Mouse (Mus musculus) myocyte (in vitro differentiated cells): ENCODE data around the gene Atl2. TPM values are rescaled to one million over a fixed set of nuclear protein-coding genes. Genes with fewer than 3 reads are reported as not detected.

ENCODE experiments used
- H3K27me3 ChIP-seq: one replicate; pipeline ENCODE4 v1.6.1; 2011; ENCODE audit not compliant: control insufficient read depth, insufficient read depth, insufficient read length
- H3K36me3 ChIP-seq: one replicate; pipeline ENCODE4 v1.6.1; 2011; ENCODE audit not compliant: control insufficient read depth, insufficient read depth
- H3K4me2 ChIP-seq: one replicate; pipeline ENCODE4 v1.6.1; 2011; ENCODE audit warnings: low read depth, control low read depth
- H3K4me3 ChIP-seq: one replicate; pipeline ENCODE4 v1.5.1; 2011; ENCODE audit warnings: mild to moderate bottlenecking, control low read depth, moderate library complexity
- H3K79me2 ChIP-seq: one replicate; pipeline ENCODE4 v1.6.1; 2011; ENCODE audit not compliant: control insufficient read depth, insufficient read depth
- H3ac ChIP-seq: one replicate; pipeline ENCODE4 v1.6.1; 2011; ENCODE audit not compliant: control insufficient read depth, insufficient read length
- CEBPB ChIP-seq: IDR thresholded peaks from 2 replicates; pipeline ENCODE4 v1.6.1; 2011; ENCODE audit warnings: mild to moderate bottlenecking, moderate library complexity; ENCODE audit not compliant: poor library complexity, insufficient read depth, severe bottlenecking
- E2F4 ChIP-seq: IDR thresholded peaks from one replicate; pipeline ENCODE4 v1.6.1; 2011; ENCODE audit warnings: mild to moderate bottlenecking, control low read depth, moderate library complexity; ENCODE audit not compliant: insufficient read depth
- MAX ChIP-seq: IDR thresholded peaks from one replicate; pipeline ENCODE4 v1.6.1; 2011; ENCODE audit warnings: low read depth, mild to moderate bottlenecking, control low read depth
- MYOD1 ChIP-seq, 3 experiments: IDR thresholded peaks; one replicate each; pipeline ENCODE4 v1.6.1; 2011; ENCODE audit warnings: control low read depth in 2 of 3, low read depth in 2 of 3, mild to moderate bottlenecking in 2 of 3, moderate library complexity in 1 of 3; ENCODE audit not compliant: insufficient read length in 2 of 3, control insufficient read depth in 1 of 3
- MYOG ChIP-seq, 3 experiments: IDR thresholded peaks; one replicate each; pipeline ENCODE4 v1.6.1; 2011; ENCODE audit warnings: control low read depth in 2 of 3, low read depth in 2 of 3, mild to moderate bottlenecking in 2 of 3; ENCODE audit not compliant: insufficient read length in 2 of 3, control insufficient read depth in 1 of 3, insufficient read depth in 1 of 3
- POLR2A ChIP-seq: IDR thresholded peaks from one replicate; pipeline ENCODE4 v1.6.1; 2011; ENCODE audit warnings: low read depth, mild to moderate bottlenecking, control low read depth, moderate library complexity; ENCODE audit not compliant: insufficient read length
- POLR2AphosphoS2 ChIP-seq: IDR thresholded peaks from one replicate; pipeline ENCODE4 v1.6.1; 2011; ENCODE audit warnings: low read depth, control low read depth; ENCODE audit not compliant: insufficient read length
- REST ChIP-seq: IDR thresholded peaks from one replicate; pipeline ENCODE4 v1.6.1; 2011; ENCODE audit warnings: mild to moderate bottlenecking, control low read depth, moderate library complexity; ENCODE audit not compliant: insufficient read depth, insufficient read length
- SRF ChIP-seq: IDR thresholded peaks from one replicate; pipeline ENCODE4 v1.6.1; 2011; ENCODE audit warnings: low read depth; ENCODE audit not compliant: control insufficient read depth, insufficient read length
- TCF12 ChIP-seq: IDR thresholded peaks from one replicate; pipeline ENCODE4 v1.6.1; 2011; ENCODE audit warnings: mild to moderate bottlenecking, control low read depth; ENCODE audit not compliant: poor library complexity, insufficient read depth, severe bottlenecking
- TCF3 ChIP-seq: IDR thresholded peaks from one replicate; pipeline ENCODE4 v1.6.1; 2011; ENCODE audit warnings: low read depth, control low read depth; ENCODE audit not compliant: insufficient read length
- USF1 ChIP-seq: IDR thresholded peaks from one replicate; pipeline ENCODE4 v1.6.1; 2011; ENCODE audit warnings: low read depth, mild to moderate bottlenecking, control low read depth, moderate library complexity
- polyA plus RNA-seq: library from polyadenylated mRNA; unstranded; fragments of >200 nt; fragmentation: generic; extraction: Trizol; gene quantifications from one replicate; pipeline ENCODE4 v1.2.1, GENCODE M21; 2012; ENCODE audit warnings: missing spikeins

The Atl2 gene
- polyA plus RNA-seq, 1 experiment = 13.9 TPM

- Histone ChIP-seq H3K27me3 (no peaks in the 10 kb centered on the region), H3ac (no peak overlapping the region), H3K4me3 (no peak overlapping the region), H3K79me2 (no peaks in the 10 kb centered on the region), H3K4me2 (no peak overlapping the region), H3K36me3 (no peaks in the 10 kb centered on the region)
- TF ChIP-seq TCF12 = no peak
- no peak for TF ChIP-seq MYOD1 (IDR thresholded peaks at IDR 0.05; ENCODE audit: control insufficient read depth in 1 of 3, insufficient read length in 2 of 3, low read depth in 2 of 3)
These were observed 11.0 kb upstream of the Atl2 start for GRCm38 (mm10) chr17:79906791-79907494.

DNA sequence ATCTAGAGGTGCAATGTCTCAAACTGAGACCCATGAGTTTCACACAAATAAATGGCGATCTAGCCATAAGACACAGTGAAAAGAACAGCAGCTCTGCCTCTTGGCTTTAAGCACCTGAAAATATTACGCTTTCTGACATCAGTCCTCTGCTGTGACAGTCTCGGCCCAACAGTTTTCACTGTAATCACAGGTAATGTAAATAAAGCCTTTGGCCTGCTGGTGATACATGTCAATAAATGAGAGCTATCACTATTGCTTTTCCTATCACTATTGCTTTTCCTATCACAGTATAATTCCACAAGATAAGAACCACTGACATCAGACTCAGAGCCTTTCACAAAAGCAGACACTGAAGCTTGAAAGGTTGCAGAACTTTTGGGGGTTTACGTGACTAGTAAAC lies 8.7 kb upstream of the Atl2 start:
- Histone ChIP-seq H3K4me3 (no peak overlapping the region), H3K79me2 (no peaks in the 10 kb centered on the region), H3K4me2 (no peak overlapping the region), H3K27me3 (no peaks in the 10 kb centered on the region), H3ac (no peak overlapping the region), H3K36me3 (no peaks in the 10 kb centered on the region)
- no peak for TF ChIP-seq MYOD1 (IDR thresholded peaks at IDR 0.05; ENCODE audit: control insufficient read depth in 1 of 3, insufficient read length in 2 of 3, low read depth in 2 of 3)

- Histone ChIP-seq H3K4me2 (peak overlapping the region; percentile 16), H3K36me3 (no peaks in the 10 kb centered on the region), H3K4me3 (no peak overlapping the region), H3K79me2 (no peaks in the 10 kb centered on the region), H3K27me3 (no peaks in the 10 kb centered on the region), H3ac (no peak overlapping the region)
- TF ChIP-seq SRF (no peak), CEBPB (no peak), MAX (no peak), MYOG (IDR thresholded peaks at IDR 0.05; ENCODE audit: control insufficient read depth in 1 of 3, insufficient read depth in 1 of 3, insufficient read length in 2 of 3, low read depth in 2 of 3) (no peak), TCF12 (no peak), E2F4 (no peak)
These were observed 5.3 kb upstream of the Atl2 start for GRCm38 (mm10) chr17:79901207-79901606.

DNA sequence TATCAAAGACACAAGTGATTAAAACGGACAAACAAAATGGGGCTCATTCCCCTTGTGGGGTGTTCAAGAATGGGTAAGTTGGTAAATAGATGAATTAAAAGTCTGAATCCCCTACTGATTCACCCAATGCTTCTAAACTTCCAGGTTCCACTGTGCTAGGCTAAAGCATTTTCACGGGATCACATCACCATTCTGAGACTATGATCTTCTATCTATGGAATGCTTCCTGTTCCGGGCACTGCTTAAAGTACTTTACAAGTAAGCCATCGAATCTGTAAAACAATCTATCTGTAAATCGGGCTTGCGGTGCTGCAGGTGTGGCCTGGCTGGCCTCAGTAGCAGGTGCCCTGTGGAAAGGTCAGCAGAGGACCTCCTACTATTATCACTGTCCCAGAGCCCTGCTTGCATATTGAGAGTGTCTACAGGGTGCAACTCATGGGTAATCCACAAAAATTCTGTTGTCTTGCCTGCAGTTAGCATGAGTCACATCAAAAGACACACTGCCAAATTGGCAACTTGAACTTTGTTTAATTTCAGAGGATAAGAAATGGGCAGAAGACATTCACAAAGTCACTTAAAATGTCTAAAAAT lies 2.3 kb upstream of the Atl2 start:
- peaks cover 19% of the 10 kb centered on the region for H3K79me2 ChIP-seq
- no peak overlapping the region for H3K4me3 ChIP-seq
- H3ac ChIP-seq = no peak overlapping the region
- TF ChIP-seq E2F4 (no peak), POLR2A (no peak), TCF3 (no peak), MYOG (IDR thresholded peaks at IDR 0.05; ENCODE audit: control insufficient read depth in 1 of 3, insufficient read depth in 1 of 3, insufficient read length in 2 of 3, low read depth in 2 of 3) (no peak), MAX (no peak), REST (no peak), SRF (no peak), POLR2AphosphoS2 (no peak), TCF12 (no peak), CEBPB (0 out of 2 replicates have a peak, but pooled peaks have one; percentile 36), MYOD1 (IDR thresholded peaks at IDR 0.05; ENCODE audit: control insufficient read depth in 1 of 3, insufficient read length in 2 of 3, low read depth in 2 of 3) (peak in 1 of 3 experiments; percentile 34)
- H3K36me3 ChIP-seq = no peaks in the 10 kb centered on the region
- H3K27me3 ChIP-seq = no peaks in the 10 kb centered on the region
- H3K4me2 ChIP-seq = peak overlapping the region; percentile 49

- H3K27me3 ChIP-seq = no peaks in the 10 kb centered on the region
- no peaks in the 10 kb centered on the region for H3K36me3 ChIP-seq
- H3K4me2 ChIP-seq = peak overlapping the region; percentile 49
- H3ac ChIP-seq = no peak overlapping the region
- H3K4me3 ChIP-seq = no peak overlapping the region
- TF ChIP-seq USF1 (no peak), REST (no peak), POLR2A (no peak)
- H3K79me2 ChIP-seq = peaks cover 25% of the 10 kb centered on the region
These were observed 1.7 kb upstream of the Atl2 start for GRCm38 (mm10) chr17:79897666-79898065.
